Mouse (Mus musculus) embryonic fibroblast, embryonic 13.5 days (primary cell): ENCODE data around the gene Lmntd2. TPM values are rescaled to one million over a fixed set of nuclear protein-coding genes. Genes with fewer than 3 reads are reported as not detected.
A peak's percentile ranks its signal among the peaks of the same experiment; 100 is the strongest.
"Not testable (repeated sequence)": the region's sequence is repeated elsewhere in the genome, so short reads cannot be mapped to it uniquely, and the experiment has no call there.

Experiments used
- H3K27ac ChIP-seq: 2 replicates; pipeline ENCODE4 v1.5.1; 2012; ENCODE audit warnings: low read length, control low read depth, inconsistent platforms; ENCODE audit not compliant: insufficient read depth
- H3K4me1 ChIP-seq: 2 replicates; pipeline ENCODE4 v1.6.1; 2011; ENCODE audit warnings: low read length; ENCODE audit not compliant: control insufficient read depth, insufficient read depth
- H3K4me3 ChIP-seq: 2 replicates; pipeline ENCODE4 v1.5.1; 2011; ENCODE audit warnings: mild to moderate bottlenecking, control low read depth, low read length; ENCODE audit not compliant: insufficient read depth
- CTCF ChIP-seq: IDR thresholded peaks from 2 replicates; pipeline ENCODE4 v1.5.1; 2011; ENCODE audit warnings: mild to moderate bottlenecking, control low read depth, low read length, moderate library complexity, borderline replicate concordance; ENCODE audit not compliant: insufficient read depth
- POLR2A ChIP-seq: IDR thresholded peaks from 2 replicates; pipeline ENCODE4 v1.6.1; 2011; ENCODE audit warnings: low read depth, mild to moderate bottlenecking, control low read depth, low read length, moderate library complexity
- polyA plus RNA-seq: library from polyadenylated mRNA; stranded (reverse); fragments of >200 nt; gene quantifications from 2 replicates; pipeline ENCODE4 v1.2.4, GENCODE M21; 2011; ENCODE audit warnings: low read depth; ENCODE audit not compliant: missing spikeins, insufficient read length

Lmntd2 gene
- polyA plus RNA-seq: 0.38 and 0.58 TPM in 2 replicates

GRCm38 (mm10) chr7:141213605-141214235 is at the start of gene Lmntd2:
Lmntd2 (minus strand) TSS chr7:141214080.
- Histone ChIP-seq H3K27ac (no peak within 1 kb of the TSS), H3K4me3 (peak within 1 kb of the TSS; percentile 74; the same call in 1 of the 2 replicates), H3K4me1 (no peaks in the 10 kb centered on the region)
- TF ChIP-seq CTCF (no peak), POLR2A (no peak)

GRCm38 (mm10) chr7:141263640-141264039 is 49.8 kb upstream of the Lmntd2 start:
- Histone ChIP-seq H3K4me1 (no peaks in the 10 kb centered on the region; the same call in 1 of the 2 replicates), H3K27ac (no peak overlapping the region), H3K4me3 (no peak overlapping the region)
- no peak for TF ChIP-seq CTCF

DNA sequence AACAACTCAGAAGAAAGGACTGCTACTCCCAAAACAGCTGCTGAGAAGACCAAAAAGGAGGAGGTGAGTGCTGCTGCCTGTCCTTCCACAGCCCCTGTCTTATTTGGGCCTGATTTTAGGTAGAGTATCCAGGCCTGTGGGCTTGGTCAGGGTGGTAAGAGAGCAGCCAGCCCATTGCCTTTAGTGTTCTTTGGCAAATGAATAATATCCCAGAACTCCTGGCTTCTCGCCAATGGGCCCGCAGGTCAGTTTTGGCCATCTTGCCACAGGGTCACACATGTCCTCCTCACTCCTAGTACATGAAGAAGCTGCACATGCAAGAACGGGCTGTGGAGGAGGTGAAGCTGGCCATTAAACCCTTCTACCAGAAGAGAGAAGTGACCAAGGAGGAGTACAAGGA is 47.6 kb upstream of the Lmntd2 start:
- H3K4me3 ChIP-seq: no peak overlapping the region
- TF ChIP-seq POLR2A (no peak), CTCF (no peak)
- H3K4me1 ChIP-seq: no peaks in the 10 kb centered on the region; the same call in 1 of the 2 replicates
- H3K27ac ChIP-seq: no peak overlapping the region

DNA sequence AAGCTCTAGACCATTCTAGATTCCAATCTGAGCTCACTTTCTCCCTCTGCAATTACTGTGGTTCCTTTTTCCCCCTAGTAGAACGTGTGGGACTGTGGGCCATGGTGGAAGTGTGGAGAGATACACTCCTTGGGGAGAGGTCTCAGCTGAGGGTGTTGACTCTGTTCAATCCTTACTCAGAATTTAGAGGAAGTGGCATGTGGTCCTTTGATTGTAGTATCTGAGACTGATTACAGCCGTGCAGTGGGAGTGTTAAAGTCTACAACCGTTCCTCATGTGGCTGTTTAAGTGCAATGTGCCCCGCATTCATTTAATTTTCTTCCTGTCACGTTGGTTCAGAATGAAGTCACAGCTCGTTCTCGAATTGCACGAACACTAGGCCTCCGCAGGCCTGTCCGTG is 42.3 kb upstream of the Lmntd2 start:
- TF ChIP-seq POLR2A (no peak), CTCF (no peak)
- H3K4me1 ChIP-seq: no peaks in the 10 kb centered on the region
- H3K4me3 ChIP-seq: no peak overlapping the region
- no peak overlapping the region for H3K27ac ChIP-seq

DNA sequence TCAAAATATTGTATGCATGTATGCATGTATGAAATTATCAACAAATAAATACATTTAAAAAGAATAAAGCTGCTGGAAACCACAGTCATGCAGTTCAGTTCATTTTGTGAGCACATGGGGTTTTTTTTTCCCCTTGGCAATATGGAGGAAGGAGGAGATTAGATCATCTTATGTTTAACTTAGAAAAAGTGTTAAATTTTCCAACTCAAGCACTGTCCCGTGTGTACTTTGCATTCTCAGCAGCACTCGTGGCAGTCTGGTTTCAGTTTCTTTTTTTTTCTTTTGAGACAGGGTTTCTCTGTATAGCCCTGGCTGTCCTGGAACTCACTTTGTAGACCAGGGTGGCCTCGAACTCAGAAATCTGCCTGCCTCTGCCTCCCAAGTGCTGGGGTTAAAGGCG is 36.6 kb upstream of the Lmntd2 start:
- not testable (repeated sequence) for H3K27ac ChIP-seq, H3K4me3 ChIP-seq, H3K4me1 ChIP-seq

DNA sequence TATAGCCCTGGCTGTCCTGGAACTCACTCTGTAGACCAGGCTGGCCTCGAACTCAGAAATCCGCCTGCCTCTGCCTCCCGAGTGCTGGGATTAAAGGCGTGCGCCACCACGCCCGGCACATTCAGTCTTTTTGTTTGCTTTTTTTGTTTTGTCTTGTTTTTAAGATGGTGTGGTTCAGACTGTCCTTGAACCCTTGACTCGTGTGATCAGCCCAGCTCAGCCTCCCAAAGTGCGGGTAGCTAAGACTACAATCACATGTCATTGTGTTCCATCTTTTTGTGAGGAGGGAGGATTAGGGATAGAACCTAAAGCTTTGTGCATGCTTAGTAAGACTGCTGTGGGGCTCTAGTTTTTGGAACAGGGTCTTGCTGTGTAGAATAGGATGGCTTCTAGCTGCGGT is 17.7 kb upstream of the Lmntd2 start:
- no peak overlapping the region for H3K4me3 ChIP-seq
- H3K4me1 ChIP-seq: no peaks in the 10 kb centered on the region
- TF ChIP-seq POLR2A: no peak
- no peak for TF ChIP-seq CTCF
- no peak overlapping the region for H3K27ac ChIP-seq

- TF ChIP-seq CTCF (no peak), POLR2A (no peak)
- no peak overlapping the region for H3K27ac ChIP-seq
- H3K4me1 ChIP-seq: no peaks in the 10 kb centered on the region
- no peak overlapping the region for H3K4me3 ChIP-seq
Observed at GRCm38 (mm10) chr7:141231111-141231510, 17.2 kb upstream of the Lmntd2 start.

DNA sequence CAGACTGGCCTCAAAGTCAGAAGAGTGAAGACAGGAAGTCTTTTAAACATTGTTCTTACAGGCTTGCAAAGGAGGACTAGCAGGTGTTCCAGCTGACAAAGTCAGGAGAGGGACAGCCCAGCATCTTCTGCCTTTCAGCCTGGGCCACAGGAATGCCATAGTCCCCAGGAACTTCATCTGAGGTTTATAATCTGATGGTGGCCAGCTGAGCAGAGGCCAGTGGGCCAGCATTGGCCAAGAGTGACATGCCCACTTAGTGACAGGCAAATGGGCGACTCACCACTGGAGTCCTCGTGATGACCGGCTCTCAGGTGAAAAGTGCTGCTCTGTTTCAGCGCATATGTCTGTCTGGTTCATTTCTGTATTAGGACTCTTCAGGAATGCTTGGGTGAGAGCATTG is 16.7 kb upstream of the Lmntd2 start:
- Histone ChIP-seq H3K4me1 (no peaks in the 10 kb centered on the region), H3K27ac (no peak overlapping the region), H3K4me3 (0 out of 2 replicates have a peak overlapping the region, but pooled peaks have one; percentile 3)
- TF ChIP-seq POLR2A (no peak), CTCF (no peak)

GRCm38 (mm10) chr7:141229702-141230101 is 15.8 kb upstream of the Lmntd2 start:
- TF ChIP-seq CTCF (no peak), POLR2A (no peak)
- Histone ChIP-seq H3K4me1 (no peaks in the 10 kb centered on the region), H3K27ac (no peak overlapping the region), H3K4me3 (peak overlapping the region; percentile 97)

GRCm38 (mm10) chr7:141228279-141229067 is 14.6 kb upstream of the Lmntd2 start, which contains the start of gene Phrf1:
Phrf1 (plus strand) TSS chr7:141228784.
- TF ChIP-seq CTCF (peak; percentile 90), POLR2A (peak; percentile 66)
- Histone ChIP-seq H3K4me1 (no peaks in the 10 kb centered on the region), H3K27ac (peak within 1 kb of the TSS; percentile 80), H3K4me3 (peak within 1 kb of the TSS; percentile 97)

DNA sequence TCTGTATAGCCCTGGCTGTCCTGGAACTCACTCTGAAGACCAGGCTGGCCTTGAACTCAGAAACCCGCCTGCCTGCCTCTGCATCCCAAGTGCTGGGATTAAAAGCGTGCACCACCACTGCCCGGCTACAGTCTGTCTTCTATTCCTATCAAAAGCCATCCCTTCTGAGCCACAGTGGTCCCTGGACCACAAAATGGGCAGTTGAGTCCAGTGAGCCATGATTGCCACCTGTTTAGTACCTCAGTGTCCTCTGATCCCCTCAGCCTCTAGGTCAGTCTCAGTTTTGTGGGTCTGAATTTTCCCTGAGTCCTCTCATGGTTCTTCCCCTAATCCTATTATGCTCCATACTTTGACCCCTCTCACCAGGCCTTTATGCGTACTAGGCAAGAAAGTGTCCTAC is 13.9 kb upstream of the Lmntd2 start:
- no peak overlapping the region for H3K27ac ChIP-seq
- H3K4me1 ChIP-seq: no peaks in the 10 kb centered on the region
- H3K4me3 ChIP-seq: no peak overlapping the region
- TF ChIP-seq POLR2A (no peak), CTCF (no peak)
